Mouse (Mus musculus): ENCODE data around the gene Glis2.

Glis2 gene

GRCm38 (mm10) chr16:4603453-4603837, 8.9 kb downstream of the Glis2 start:
- no peak for DNase-seq (ENCODE audit: low read depth, low spot score)

GRCm38 (mm10) chr16:4604293-4604837, 9.9 kb downstream of the Glis2 start:
- DNase-seq (ENCODE audit: low read depth, low spot score) = no peak

GRCm38 (mm10) chr16:4605514-4606131, 11.1 kb downstream of the Glis2 start:
- DNase-seq (ENCODE audit: low read depth, low spot score) = no peak

GRCm38 (mm10) chr16:4606431-4607084, 12.0 kb downstream of the Glis2 start:
- DNase-seq (ENCODE audit: low read depth, low spot score) = peak; percentile 61

- DNase-seq (ENCODE audit: low read depth, low spot score) = peak; percentile 92
Observed at GRCm38 (mm10) chr16:4607818-4608531, 13.5 kb downstream of the Glis2 start.

GRCm38 (mm10) chr16:4608532-4609059, 14.1 kb downstream of the Glis2 start:
- DNase-seq (ENCODE audit: low read depth, low spot score) = no peak

GRCm38 (mm10) chr16:4611193-4611592, 16.7 kb downstream of the Glis2 start:
- no peak for DNase-seq (ENCODE audit: low read depth, low spot score)

GRCm38 (mm10) chr16:4611676-4612075, 17.2 kb downstream of the Glis2 start:
- DNase-seq (ENCODE audit: low read depth, low spot score) = no peak

- no peak for DNase-seq (ENCODE audit: low read depth, low spot score)
Observed at GRCm38 (mm10) chr16:4613736-4614135, 19.2 kb downstream of the Glis2 start.

GRCm38 (mm10) chr16:4614639-4615038, 20.1 kb downstream of the Glis2 start:
- no peak for DNase-seq (ENCODE audit: low read depth, low spot score)

GRCm38 (mm10) chr16:4615297-4615696, 20.8 kb downstream of the Glis2 start:
- no peak for DNase-seq (ENCODE audit: low read depth, low spot score)

- DNase-seq (ENCODE audit: low read depth, low spot score) = no peak
Observed at GRCm38 (mm10) chr16:4616829-4617228, 22.3 kb downstream of the Glis2 start.

GRCm38 (mm10) chr16:4624074-4624473, 29.6 kb downstream of the Glis2 start:
- no peak for DNase-seq (ENCODE audit: low read depth, low spot score)

- DNase-seq (ENCODE audit: low read depth, low spot score) = peak; percentile 91
Observed at GRCm38 (mm10) chr16:4624481-4625110, 30.1 kb downstream of the Glis2 start, which contains the start of gene Pam16. Gene Pam16 (minus strand): TSS chr16:4624988.

- no peak for DNase-seq (ENCODE audit: low read depth, low spot score)
Observed at GRCm38 (mm10) chr16:4627105-4627504, 32.6 kb downstream of the Glis2 start.

- peak; percentile 65 for DNase-seq (ENCODE audit: low read depth, low spot score)
Observed at GRCm38 (mm10) chr16:4628898-4629419, 34.4 kb downstream of the Glis2 start.

- peak; percentile 91 for DNase-seq (ENCODE audit: low read depth, low spot score)
Observed at GRCm38 (mm10) chr16:4629950-4630349, 35.4 kb downstream of the Glis2 start.

- peak; percentile 41 for DNase-seq (ENCODE audit: low read depth, low spot score)
Observed at GRCm38 (mm10) chr16:4632050-4632449, 37.5 kb downstream of the Glis2 start.

GRCm38 (mm10) chr16:4633661-4634060, 39.1 kb downstream of the Glis2 start:
- DNase-seq (ENCODE audit: low read depth, low spot score) = peak; percentile 61

GRCm38 (mm10) chr16:4634681-4635080, 40.2 kb downstream of the Glis2 start:
- no peak for DNase-seq (ENCODE audit: low read depth, low spot score)

GRCm38 (mm10) chr16:4635760-4636159, 41.2 kb downstream of the Glis2 start:
- DNase-seq (ENCODE audit: low read depth, low spot score) = no peak

All from 3T3-L1 (cell line).